Mouse (Mus musculus) megakaryocyte, embryonic 14.5 days (primary cell): ENCODE measurements around the gene Gm13420.

Experiments
- FLI1 ChIP-seq: IDR thresholded peaks from 2 replicates; pipeline ENCODE4 v1.6.1; 2012; ENCODE audit warnings: low read length, inconsistent platforms, mixed read lengths
- GATA1 ChIP-seq: IDR thresholded peaks from 3 replicates; pipeline ENCODE4 v1.6.1; 2012; ENCODE audit warnings: mixed read lengths, low read length, inconsistent platforms, borderline replicate concordance

DNA sequence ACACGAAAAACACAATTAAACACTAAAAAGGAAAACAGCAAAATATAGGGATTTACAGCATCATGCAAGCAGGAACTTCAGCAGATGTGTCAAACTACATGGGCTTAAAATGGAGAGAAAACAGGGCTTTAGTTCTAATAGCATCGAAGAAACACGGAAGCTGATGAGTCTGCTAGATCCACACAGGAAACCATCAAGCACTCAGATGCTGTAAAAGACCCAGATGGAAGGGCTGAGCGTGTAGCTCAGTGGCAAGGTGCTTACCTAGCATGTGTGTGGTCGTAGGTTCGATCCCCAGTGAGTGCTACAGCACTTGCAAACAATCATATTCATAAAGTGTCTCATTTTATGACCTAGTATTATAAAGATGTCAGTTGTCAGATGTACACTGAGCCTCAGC lies 10.3 kb downstream of the Gm13420 start:
- no peak for TF ChIP-seq GATA1
- no peak for TF ChIP-seq FLI1
